Mouse (Mus musculus) hindbrain, postnatal 0 days (tissue): ENCODE results near the gene Fdps. TPM values are rescaled to one million over a fixed set of nuclear protein-coding genes. Genes with fewer than 3 reads are reported as not detected.
A peak's percentile ranks its signal among the peaks of the same experiment; 100 is the strongest.

Experiments used
- ATAC-seq: fragments of 200-750 bp; cut with Nextera tagmentation; 2 replicates; pipeline ENCODE4 v1.8.0; 2017; ENCODE audit warnings: mild to moderate bottlenecking, moderate TSS enrichment, moderate library complexity
- DNase-seq: peaks from one replicate; pipeline ENCODE4 v3.0.0-alpha.2; 2015; ENCODE audit warnings: low spot score
- H3K27ac ChIP-seq: fragments of 300-500 bp; sonication (generic); 2 replicates; pipeline ENCODE4 v1.5.1; 2014; ENCODE audit warnings: mild to moderate bottlenecking
- H3K27me3 ChIP-seq: fragments of 300-500 bp; sonication (generic); 2 replicates; pipeline ENCODE4 v1.6.1; 2014; ENCODE audit warnings: low read length, mixed read lengths; ENCODE audit not compliant: insufficient read depth
- H3K36me3 ChIP-seq: fragments of 300-500 bp; sonication (generic); 2 replicates; pipeline ENCODE4 v1.6.1; 2014; ENCODE audit warnings: low read length, mixed read lengths; ENCODE audit not compliant: insufficient read depth
- H3K4me1 ChIP-seq: fragments of 300-500 bp; sonication (generic); 2 replicates; pipeline ENCODE4 v1.6.1; 2014; ENCODE audit warnings: antibody characterized with exemption, low read length, mixed read lengths; ENCODE audit not compliant: insufficient read depth
- H3K4me2 ChIP-seq: fragments of 300-500 bp; sonication (generic); 2 replicates; pipeline ENCODE4 v1.6.1; 2014; ENCODE audit warnings: low read depth, mild to moderate bottlenecking, low read length, moderate library complexity, mixed read lengths
- H3K4me3 ChIP-seq: fragments of 300-500 bp; sonication (generic); 2 replicates; pipeline ENCODE4 v1.5.1; 2014; ENCODE audit warnings: low read length
- H3K9ac ChIP-seq: fragments of 300-500 bp; sonication (generic); replicated peaks from 2 replicates; pipeline ENCODE4 v1.6.1; 2014; ENCODE audit warnings: mild to moderate bottlenecking, low read length, moderate library complexity, mixed read lengths
- H3K9me3 ChIP-seq: fragments of 300-500 bp; sonication (generic); 2 replicates; pipeline ENCODE4 v1.6.1; 2016; ENCODE audit warnings: low read length, mixed read lengths
- CTCF ChIP-seq: IDR thresholded peaks from 2 replicates; pipeline ENCODE4 v1.5.1; 2016; ENCODE audit warnings: antibody characterized with exemption, control low read depth, low read depth
- WGBS: fragments of 180-500 bp; shearing (Covaris S2); extraction: QIAGEN DNeasy Blood & Tissue Kit; methylation state at CpG from one replicate; pipeline ENCODE4 v1.1.7; 2014; 5-methylcytosine and 5-hydroxymethylcytosine counted together
- polyA plus RNA-seq: library from polyadenylated mRNA; unstranded; fragments of >200 nt; fragmentation: Nextera tagmentation; extraction: Ambion mirVana; gene quantifications from 2 replicates; pipeline ENCODE4 v1.2.1, GENCODE M21; 2015
- total RNA-seq: library from RNA; depleted of rRNA; stranded (reverse); fragments of >200 nt; gene quantifications from 2 replicates; pipeline ENCODE4 v1.2.3, GENCODE M21; 2014

Fdps gene
- total and polyA plus RNA-seq, 2 experiments from 2014 or later, result 340 to 341 TPM

GRCm38 (mm10) chr3:89125981-89126380, 24.2 kb upstream of the Fdps start:
- DNase-seq (no peak), ATAC-seq (no peak)
- Histone ChIP-seq H3K9ac (no peak overlapping the region), H3K27me3 (no peaks in the 10 kb centered on the region), H3K4me2 (no peak overlapping the region), H3K4me1 (no peaks in the 10 kb centered on the region), H3K9me3 (no peaks in the 10 kb centered on the region), H3K27ac (no peak overlapping the region), H3K4me3 (no peak overlapping the region), H3K36me3 (no peaks in the 10 kb centered on the region)
- TF ChIP-seq CTCF, result no peak
- 94% methylated on average over 3 of the region's 3 CpGs for WGBS

- TF ChIP-seq CTCF, result no peak
- no peak for DNase-seq
- WGBS, result 61% methylated on average over 3 of the region's 3 CpGs
Measured at GRCm38 (mm10) chr3:89124241-89124640, 22.5 kb upstream of the Fdps start.

GRCm38 (mm10) chr3:89123313-89123712, 21.6 kb upstream of the Fdps start:
- Histone ChIP-seq H3K4me3 (no peak overlapping the region), H3K4me1 (no peaks in the 10 kb centered on the region), H3K9me3 (no peaks in the 10 kb centered on the region), H3K27me3 (no peaks in the 10 kb centered on the region), H3K4me2 (no peak overlapping the region), H3K36me3 (no peaks in the 10 kb centered on the region), H3K9ac (no peak overlapping the region), H3K27ac (no peak overlapping the region)
- no peak for TF ChIP-seq CTCF
- ATAC-seq (no peak), DNase-seq (no peak)
- WGBS, result 80% methylated on average over 2 of the region's 2 CpGs

More at GRCm38 (mm10) chr3:89124241-89124640, 22.5 kb upstream of the Fdps start:
- Histone ChIP-seq H3K27ac (no peak overlapping the region), H3K4me2 (no peak overlapping the region), H3K4me1 (no peaks in the 10 kb centered on the region), H3K4me3 (no peak overlapping the region), H3K36me3 (no peaks in the 10 kb centered on the region), H3K9me3 (no peaks in the 10 kb centered on the region), H3K9ac (no peak overlapping the region), H3K27me3 (no peaks in the 10 kb centered on the region)
- ATAC-seq, result no peak

GRCm38 (mm10) chr3:89115522-89115921, 13.8 kb upstream of the Fdps start:
- no peak overlapping the region for H3K4me2 ChIP-seq
- no peak for ATAC-seq
- WGBS, result 9% methylated on average over 2 of the region's 2 CpGs
- TF ChIP-seq CTCF, result peak; percentile 61
- H3K4me1 ChIP-seq, result no peaks in the 10 kb centered on the region
- H3K9me3 ChIP-seq, result no peaks in the 10 kb centered on the region
- no peaks in the 10 kb centered on the region for H3K27me3 ChIP-seq
- H3K9ac ChIP-seq, result no peak overlapping the region
- no peak overlapping the region for H3K27ac ChIP-seq
- DNase-seq, result peak; percentile 30
- H3K36me3 ChIP-seq, result no peaks in the 10 kb centered on the region
- no peak overlapping the region for H3K4me3 ChIP-seq

- Histone ChIP-seq H3K27ac (no peak overlapping the region), H3K4me1 (no peaks in the 10 kb centered on the region), H3K9ac (no peak overlapping the region), H3K9me3 (no peaks in the 10 kb centered on the region), H3K27me3 (no peaks in the 10 kb centered on the region), H3K36me3 (no peaks in the 10 kb centered on the region), H3K4me2 (no peak overlapping the region), H3K4me3 (no peak overlapping the region)
- ATAC-seq, result no peak
- no peak for TF ChIP-seq CTCF
- WGBS, result 85% methylated on average over 4 of the region's 4 CpGs
- no peak for DNase-seq
Measured at GRCm38 (mm10) chr3:89113058-89113457, 11.3 kb upstream of the Fdps start.

GRCm38 (mm10) chr3:89108146-89108545, 6.4 kb upstream of the Fdps start:
- no peak overlapping the region for H3K4me3 ChIP-seq
- TF ChIP-seq CTCF, result no peak
- no peak overlapping the region for H3K4me2 ChIP-seq
- DNase-seq (no peak), ATAC-seq (no peak)
- H3K4me1 ChIP-seq, result no peaks in the 10 kb centered on the region
- no peak overlapping the region for H3K27ac ChIP-seq
- no peaks in the 10 kb centered on the region for H3K27me3 ChIP-seq
- no peak overlapping the region for H3K9ac ChIP-seq
- H3K9me3 ChIP-seq, result no peaks in the 10 kb centered on the region
- 77% methylated on average over 1 of the region's 1 CpGs for WGBS
- H3K36me3 ChIP-seq, result no peaks in the 10 kb centered on the region

GRCm38 (mm10) chr3:89107545-89107944, 5.8 kb upstream of the Fdps start:
- ATAC-seq, result no peak

More at GRCm38 (mm10) chr3:89107545-89107944, 5.8 kb upstream of the Fdps start:
- Histone ChIP-seq H3K9ac (no peak overlapping the region), H3K36me3 (no peaks in the 10 kb centered on the region), H3K4me1 (no peaks in the 10 kb centered on the region), H3K27me3 (no peaks in the 10 kb centered on the region), H3K4me2 (no peak overlapping the region), H3K4me3 (no peak overlapping the region), H3K9me3 (no peaks in the 10 kb centered on the region), H3K27ac (no peak overlapping the region)
- WGBS, result 69% methylated on average over 3 of the region's 3 CpGs
- no peak for TF ChIP-seq CTCF
- DNase-seq, result no peak
